Mouse (Mus musculus) kidney, adult 18-20 months (tissue): ENCODE measurements around the gene Phtf1.

Source experiments
- DNase-seq: peaks from one replicate; pipeline ENCODE4 v3.0.0; 2021

Phtf1 gene

GRCm38 (mm10) chr3:104020101-104020500 is 52.2 kb downstream of the Phtf1 start:
- no peak for DNase-seq

- DNase-seq: peak; percentile 25
These were observed 59.0 kb downstream of the Phtf1 start for GRCm38 (mm10) chr3:104026938-104027337.

- DNase-seq: no peak
These were observed 64.2 kb downstream of the Phtf1 start for GRCm38 (mm10) chr3:104032086-104032485.

- no peak for DNase-seq
These were observed 64.8 kb downstream of the Phtf1 start for GRCm38 (mm10) chr3:104032747-104033146.

GRCm38 (mm10) chr3:104059001-104059622 is 91.2 kb downstream of the Phtf1 start:
- DNase-seq: no peak

GRCm38 (mm10) chr3:104069395-104069794 is 101.5 kb downstream of the Phtf1 start:
- DNase-seq: no peak
